In genomic region chr12:31185177-31185932, GRCm38 (mm10) we compare ENCODE assay signal across 13 mouse cellular contexts. TPM values are rescaled to one million over a fixed set of nuclear protein-coding genes. Genes with fewer than 3 reads are reported as not detected.
DNase-seq lines count a peak whose midpoint lies in the region; ATAC-seq and TF ChIP-seq lines count a peak whose summit lies in the region.
"Had no signal": no experiment of that assay in that cellular context is flagged by ENCODE, and none has a peak within 500 bp of the region (broad histone marks: within the 10 kb centered on the region; RNA-seq: fewer than 3 reads in every experiment).

No protein-coding gene starts in this region.

- H3K9me3 ChIP-seq in heart, postnatal 0 days (replicated peaks; ENCODE audit: control insufficient read depth, low read length), result no peaks in the 10 kb centered on the region
- no peaks in the 10 kb centered on the region for H3K9me3 ChIP-seq in heart, embryonic 11.5 days (replicated peaks; ENCODE audit: control insufficient read depth, low read length)
- no peaks in the 10 kb centered on the region for H3K9me3 ChIP-seq in intestine, embryonic 16.5 days (ENCODE audit: control insufficient read depth, low read length)
- no peaks in the 10 kb centered on the region for H3K9me3 ChIP-seq in hindbrain, embryonic 13.5 days
- H3K9me3 ChIP-seq: liver, embryonic 13.5 days had no signal

- 61% methylated on average over 9 of the region's 9 CpGs for WGBS in heart, postnatal 0 days
- WGBS in heart, embryonic 11.5 days (ENCODE audit: insufficient replicate concordance), result 82% methylated on average over 9 of the region's 9 CpGs
- WGBS in intestine, embryonic 16.5 days, result 36% methylated on average over 9 of the region's 9 CpGs
- 79% methylated on average over 9 of the region's 9 CpGs for WGBS in hindbrain, embryonic 13.5 days

- TF ChIP-seq CTCF in heart, postnatal 0 days (IDR thresholded peaks at IDR 0.05; ENCODE audit: low read depth), result no peak

- DNase-seq in heart, postnatal 0 days (ENCODE audit: low spot score), result no peak
- peak; percentile 45 for DNase-seq in Muller cell, postnatal 12 days (ENCODE audit: inconsistent ontology term)
- DNase-seq in adrenal gland, adult 8-10 months, result peak; percentile 82
- DNase-seq in layer of hippocampus, adult 9-10 months (ENCODE audit: low spot score), result no peak
- DNase-seq: kidney, postnatal 4 days; liver, embryonic 13.5 days; thymus, postnatal 4 days had no signal

- H3K4me1 ChIP-seq in heart, postnatal 0 days (ENCODE audit: control insufficient read depth, insufficient read depth), result peaks cover 15% of the 10 kb centered on the region
- H3K4me1 ChIP-seq in heart, embryonic 11.5 days (ENCODE audit: control insufficient read depth, insufficient read depth, low read length), result peaks cover 8% of the 10 kb centered on the region
- peaks cover 19% of the 10 kb centered on the region for H3K4me1 ChIP-seq in intestine, embryonic 16.5 days (ENCODE audit: control insufficient read depth, insufficient read depth, low read length)
- H3K4me1 ChIP-seq in hindbrain, embryonic 13.5 days (replicated peaks), result peaks cover 11% of the 10 kb centered on the region
- H3K4me1 ChIP-seq: liver, embryonic 13.5 days had no signal

- H3K36me3 ChIP-seq in heart, postnatal 0 days (replicated peaks; ENCODE audit: control insufficient read depth, insufficient read depth, low read length), result no peaks in the 10 kb centered on the region
- H3K36me3 ChIP-seq in heart, embryonic 11.5 days (ENCODE audit: control insufficient read depth, insufficient read depth, low read length), result no peaks in the 10 kb centered on the region
- no peaks in the 10 kb centered on the region for H3K36me3 ChIP-seq in intestine, embryonic 16.5 days (ENCODE audit: control insufficient read depth, insufficient read depth, low read length)
- no peaks in the 10 kb centered on the region for H3K36me3 ChIP-seq in hindbrain, embryonic 13.5 days
- H3K36me3 ChIP-seq: liver, embryonic 13.5 days had no signal

- no peak overlapping the region for H3K4me2 ChIP-seq in heart, postnatal 0 days (ENCODE audit: low read depth, low read length)
- H3K4me2 ChIP-seq in heart, embryonic 11.5 days, result no peak overlapping the region
- H3K4me2 ChIP-seq in intestine, embryonic 16.5 days (ENCODE audit: low read depth, low read length), result no peak overlapping the region
- H3K4me2 ChIP-seq in hindbrain, embryonic 13.5 days, result no peak overlapping the region
- H3K4me2 ChIP-seq: liver, embryonic 13.5 days had no signal

- no peak overlapping the region for H3K9ac ChIP-seq in heart, postnatal 0 days (replicated peaks; ENCODE audit: low read depth, low read length)
- H3K9ac ChIP-seq in heart, embryonic 11.5 days (ENCODE audit: low read depth, low read length), result no peak overlapping the region
- H3K9ac ChIP-seq in intestine, embryonic 16.5 days (ENCODE audit: low read depth, low read length), result no peak overlapping the region
- no peak overlapping the region for H3K9ac ChIP-seq in hindbrain, embryonic 13.5 days
- H3K9ac ChIP-seq: liver, embryonic 13.5 days had no signal

- peak overlapping the region; percentile 70; the same call in 1 of the 2 replicates for H3K27ac ChIP-seq in heart, postnatal 0 days (ENCODE audit: low read depth)
- H3K27ac ChIP-seq in heart, embryonic 11.5 days (ENCODE audit: low read depth, low read length), result no peak overlapping the region
- peak overlapping the region; percentile 86 for H3K27ac ChIP-seq in intestine, embryonic 16.5 days (ENCODE audit: low read length)
- H3K27ac ChIP-seq in hindbrain, embryonic 13.5 days, result no peak overlapping the region
- H3K27ac ChIP-seq: liver, embryonic 13.5 days had no signal

- TF ChIP-seq EP300 in heart, postnatal 0 days (IDR thresholded peaks at IDR 0.05; ENCODE audit: low read depth), result no peak

- no peak overlapping the region for H3K4me3 ChIP-seq in heart, postnatal 0 days (ENCODE audit: low read depth, low read length)
- H3K4me3 ChIP-seq in heart, embryonic 11.5 days (ENCODE audit: low read depth, low read length), result no peak overlapping the region
- H3K4me3 ChIP-seq in intestine, embryonic 16.5 days (ENCODE audit: low read length), result no peak overlapping the region
- no peak overlapping the region for H3K4me3 ChIP-seq in hindbrain, embryonic 13.5 days
- H3K4me3 ChIP-seq: liver, embryonic 13.5 days had no signal

- no peaks in the 10 kb centered on the region for H3K27me3 ChIP-seq in heart, postnatal 0 days (ENCODE audit: control insufficient read depth, insufficient read depth, low read length)
- 0 out of 2 replicates have a peak, but pooled peaks cover 3% of the 10 kb centered on the region for H3K27me3 ChIP-seq in heart, embryonic 11.5 days (ENCODE audit: control insufficient read depth, insufficient read depth, low read length)
- H3K27me3 ChIP-seq in intestine, embryonic 16.5 days (replicated peaks; ENCODE audit: control insufficient read depth, insufficient read depth, low read length), result no peaks in the 10 kb centered on the region
- no peaks in the 10 kb centered on the region for H3K27me3 ChIP-seq in hindbrain, embryonic 13.5 days
- H3K27me3 ChIP-seq: liver, embryonic 13.5 days had no signal

- no peak for ATAC-seq in heart, postnatal 0 days (ENCODE audit: insufficient read depth, low read depth)
- no peak for ATAC-seq in heart, embryonic 11.5 days (replicated peaks; ENCODE audit: insufficient number of reproducible peaks, low FRiP score, low TSS enrichment)
- ATAC-seq in intestine, embryonic 16.5 days, result peak; percentile 63
- no peak for ATAC-seq in hindbrain, embryonic 13.5 days (ENCODE audit: low FRiP score)

RNA-seq across cellular contexts. Expression of gene Gm6993, which starts 55.2 kb away (rescaled TPM):
- not detected in 2 replicates for total RNA-seq in heart, postnatal 0 days (2014; rRNA removed; ENCODE audit: low replicate concordance)
- not detected in 2 replicates for polyA plus RNA-seq in heart, postnatal 0 days (2015; fragmentation: Nextera tagmentation; extraction: Ambion mirVana)
- polyA plus RNA-seq in heart, embryonic 11.5 days (2014; fragmentation: Nextera tagmentation; extraction: Ambion mirVana), result not detected in 2 replicates
- not detected for total RNA-seq in adrenal gland, adult 8-10 months (2022)
- polyA plus RNA-seq in intestine, embryonic 16.5 days (2015; fragmentation: Nextera tagmentation; extraction: Ambion mirVana), result not detected in 2 replicates
- polyA plus RNA-seq in hindbrain, embryonic 13.5 days (2015; fragmentation: Nextera tagmentation; extraction: Ambion mirVana), result not detected in 2 replicates
- total RNA-seq: ES-E14; heart, adult 18-20 months; monocyte, adult 5-6 weeks had no signal
- polyA plus RNA-seq: liver, embryonic 13.5 days had no signal

Comparison
In these comparisons a context has a peak if more than half of its experiments do, and no peak if none do; other contexts are left out.
1. H3K27ac ChIP-seq: peak in heart, postnatal 0 days (single experiment) and intestine, embryonic 16.5 days (single experiment); none in heart, embryonic 11.5 days (single experiment) and hindbrain, embryonic 13.5 days (single experiment).
2. DNase-seq: peak in Muller cell, postnatal 12 days (single experiment) and adrenal gland, adult 8-10 months (single experiment); none in heart, postnatal 0 days (single experiment) and layer of hippocampus, adult 9-10 months (single experiment).